Mouse (Mus musculus): ENCODE data around the gene Dlg2.

- TF ChIP-seq POLR2A (IDR thresholded peaks at IDR 0.05; ENCODE audit: borderline replicate concordance, low read depth, low read length): no peak
- TF ChIP-seq CTCF (IDR thresholded peaks at IDR 0.05; ENCODE audit: low read depth, low read length): peak; percentile 88
These were observed 1550.6 kb downstream of the Dlg2 start for GRCm38 (mm10) chr7:92027049-92027448.

All from bone marrow macrophage, adult 2 months (primary cell).